Mouse (Mus musculus) intestine, postnatal 0 days (tissue): ENCODE data around the gene Slc16a4. TPM values are rescaled to one million over a fixed set of nuclear protein-coding genes. Genes with fewer than 3 reads are reported as not detected.

Source experiments
- ATAC-seq: fragments of 200-750 bp; cut with Nextera tagmentation; 2 replicates; pipeline ENCODE4 v1.8.0; 2017; ENCODE audit warnings: mild to moderate bottlenecking, moderate TSS enrichment, moderate library complexity
- H3K27ac ChIP-seq: fragments of 300-500 bp; sonication (generic); 2 replicates; pipeline ENCODE4 v1.5.1; 2014; ENCODE audit warnings: mild to moderate bottlenecking, low read depth, low read length, moderate library complexity
- H3K27me3 ChIP-seq: fragments of 300-500 bp; sonication (generic); replicated peaks from 2 replicates; pipeline ENCODE4 v1.6.1; 2014; ENCODE audit warnings: low read length, mixed read lengths; ENCODE audit not compliant: control insufficient read depth, insufficient read depth
- H3K36me3 ChIP-seq: fragments of 300-500 bp; sonication (generic); 2 replicates; pipeline ENCODE4 v1.6.1; 2014; ENCODE audit warnings: mild to moderate bottlenecking, moderate library complexity; ENCODE audit not compliant: control insufficient read depth, insufficient read depth
- H3K4me1 ChIP-seq: fragments of 300-500 bp; sonication (generic); replicated peaks from 2 replicates; pipeline ENCODE4 v1.6.1; 2014; ENCODE audit warnings: antibody characterized with exemption, low read length, mixed read lengths; ENCODE audit not compliant: control insufficient read depth, insufficient read depth
- H3K4me2 ChIP-seq: fragments of 300-500 bp; sonication (generic); replicated peaks from 2 replicates; pipeline ENCODE4 v1.6.1; 2014; ENCODE audit warnings: low read depth, mild to moderate bottlenecking, moderate library complexity
- H3K4me3 ChIP-seq: fragments of 300-500 bp; sonication (generic); 2 replicates; pipeline ENCODE4 v1.5.1; 2014; ENCODE audit warnings: low read depth, low read length
- H3K9ac ChIP-seq: fragments of 300-500 bp; sonication (generic); 2 replicates; pipeline ENCODE4 v1.6.1; 2014; ENCODE audit warnings: mild to moderate bottlenecking, low read depth, low read length
- H3K9me3 ChIP-seq: fragments of 300-500 bp; sonication (generic); 2 replicates; pipeline ENCODE4 v1.6.1; 2016; ENCODE audit warnings: mixed run types; ENCODE audit not compliant: control insufficient read depth
- CTCF ChIP-seq: sonication (generic); IDR thresholded peaks from 2 replicates; pipeline ENCODE4 v1.5.1; 2016; ENCODE audit warnings: low read depth, mild to moderate bottlenecking, control low read depth, antibody characterized with exemption, moderate library complexity
- WGBS: fragments of 180-500 bp; shearing (Covaris S2); extraction: QIAGEN DNeasy Blood & Tissue Kit; methylation state at CpG from one replicate; pipeline ENCODE4 v1.1.7; 2014; 5-methylcytosine and 5-hydroxymethylcytosine counted together
- polyA plus RNA-seq: library from polyadenylated mRNA; unstranded; fragments of >200 nt; fragmentation: Nextera tagmentation; extraction: Ambion mirVana; gene quantifications from 2 replicates; pipeline ENCODE4 v1.2.1, GENCODE M21; 2015

Slc16a4 gene
- polyA plus RNA-seq, 1 experiment from 2014 or later, result 0.83 TPM

DNA sequence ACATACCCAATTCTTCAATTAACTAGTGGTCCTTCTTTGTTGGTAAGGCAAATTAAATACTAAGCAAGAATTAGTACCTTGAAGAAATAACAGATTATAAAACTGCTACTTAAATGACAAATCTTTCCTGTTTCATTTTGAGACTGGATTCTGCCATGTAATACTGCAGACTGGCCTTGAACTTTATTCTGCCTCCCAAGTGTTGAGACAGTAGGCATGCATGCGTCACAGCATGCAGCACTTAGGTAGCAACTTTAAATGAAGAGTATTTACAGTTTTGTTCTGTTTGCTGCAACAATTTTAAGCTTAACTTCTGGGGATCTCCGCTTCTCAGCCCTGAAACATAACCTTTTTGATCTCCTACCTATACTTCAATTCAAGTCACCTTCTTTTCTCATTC lies 30.1 kb downstream of the Slc16a4 start:
- Histone ChIP-seq H3K4me3 (no peak overlapping the region), H3K36me3 (peaks cover 18% of the 10 kb centered on the region), H3K4me1 (peaks cover 10% of the 10 kb centered on the region; the same call in 1 of the 2 replicates), H3K9me3 (no peaks in the 10 kb centered on the region), H3K27ac (no peak overlapping the region), H3K27me3 (no peaks in the 10 kb centered on the region), H3K4me2 (no peak overlapping the region), H3K9ac (no peak overlapping the region)
- WGBS, result 71% methylated on average over 2 of the region's 2 CpGs
- TF ChIP-seq CTCF, result no peak
- no peak for ATAC-seq

DNA sequence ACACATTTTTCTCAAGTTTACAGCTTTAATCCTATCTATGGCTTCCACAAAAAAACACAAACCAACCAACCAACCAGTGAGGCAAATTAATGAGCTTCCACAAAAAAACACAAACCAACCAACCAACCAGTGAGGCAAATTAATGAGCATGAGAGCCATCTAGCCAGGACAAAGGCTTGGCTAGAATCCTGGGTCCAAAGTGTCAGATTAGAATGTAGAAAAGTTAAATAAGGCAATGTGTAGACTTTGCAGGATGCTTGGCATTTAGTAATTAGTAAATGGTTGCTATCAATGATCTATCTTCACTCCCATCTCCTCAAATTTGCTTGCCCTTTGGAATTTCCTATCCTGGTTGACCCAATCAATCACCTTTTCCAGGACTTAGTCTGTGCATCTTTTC lies 30.7 kb downstream of the Slc16a4 start:
- Histone ChIP-seq H3K36me3 (peaks cover 18% of the 10 kb centered on the region), H3K9me3 (no peaks in the 10 kb centered on the region), H3K4me3 (no peak overlapping the region), H3K27ac (no peak overlapping the region), H3K27me3 (no peaks in the 10 kb centered on the region), H3K4me2 (no peak overlapping the region), H3K4me1 (peaks cover 10% of the 10 kb centered on the region; the same call in 1 of the 2 replicates), H3K9ac (no peak overlapping the region)
- TF ChIP-seq CTCF, result no peak
- ATAC-seq, result no peak

DNA sequence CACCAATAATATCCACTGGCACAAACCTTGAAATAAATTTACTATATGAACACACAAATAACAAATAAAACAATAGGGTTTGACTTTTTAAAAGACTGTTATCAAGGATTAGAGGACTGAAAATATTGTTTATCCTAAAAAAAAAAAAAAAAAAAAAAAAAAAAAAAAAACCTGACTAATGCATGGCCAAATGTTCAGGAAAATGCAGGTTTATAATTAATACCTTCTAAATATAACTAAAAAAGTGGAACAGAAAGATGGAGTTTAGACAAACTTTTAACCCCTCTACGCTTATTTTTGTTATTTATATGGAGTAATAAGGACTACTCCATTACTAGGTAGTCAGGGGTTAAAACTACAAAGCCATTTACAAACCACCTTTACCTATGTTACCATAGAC lies 35.4 kb downstream of the Slc16a4 start:
- no peak for TF ChIP-seq CTCF
- H3K4me2 ChIP-seq, result no peak overlapping the region
- no peak overlapping the region for H3K27ac ChIP-seq
- no peak for ATAC-seq
- no peak overlapping the region for H3K4me3 ChIP-seq
- 97% methylated on average over 1 of the region's 1 CpGs for WGBS
- no peaks in the 10 kb centered on the region for H3K27me3 ChIP-seq
- H3K9me3 ChIP-seq, result no peaks in the 10 kb centered on the region
- H3K36me3 ChIP-seq, result peaks cover 23% of the 10 kb centered on the region
- peaks cover 16% of the 10 kb centered on the region for H3K4me1 ChIP-seq
- H3K9ac ChIP-seq, result no peak overlapping the region

DNA sequence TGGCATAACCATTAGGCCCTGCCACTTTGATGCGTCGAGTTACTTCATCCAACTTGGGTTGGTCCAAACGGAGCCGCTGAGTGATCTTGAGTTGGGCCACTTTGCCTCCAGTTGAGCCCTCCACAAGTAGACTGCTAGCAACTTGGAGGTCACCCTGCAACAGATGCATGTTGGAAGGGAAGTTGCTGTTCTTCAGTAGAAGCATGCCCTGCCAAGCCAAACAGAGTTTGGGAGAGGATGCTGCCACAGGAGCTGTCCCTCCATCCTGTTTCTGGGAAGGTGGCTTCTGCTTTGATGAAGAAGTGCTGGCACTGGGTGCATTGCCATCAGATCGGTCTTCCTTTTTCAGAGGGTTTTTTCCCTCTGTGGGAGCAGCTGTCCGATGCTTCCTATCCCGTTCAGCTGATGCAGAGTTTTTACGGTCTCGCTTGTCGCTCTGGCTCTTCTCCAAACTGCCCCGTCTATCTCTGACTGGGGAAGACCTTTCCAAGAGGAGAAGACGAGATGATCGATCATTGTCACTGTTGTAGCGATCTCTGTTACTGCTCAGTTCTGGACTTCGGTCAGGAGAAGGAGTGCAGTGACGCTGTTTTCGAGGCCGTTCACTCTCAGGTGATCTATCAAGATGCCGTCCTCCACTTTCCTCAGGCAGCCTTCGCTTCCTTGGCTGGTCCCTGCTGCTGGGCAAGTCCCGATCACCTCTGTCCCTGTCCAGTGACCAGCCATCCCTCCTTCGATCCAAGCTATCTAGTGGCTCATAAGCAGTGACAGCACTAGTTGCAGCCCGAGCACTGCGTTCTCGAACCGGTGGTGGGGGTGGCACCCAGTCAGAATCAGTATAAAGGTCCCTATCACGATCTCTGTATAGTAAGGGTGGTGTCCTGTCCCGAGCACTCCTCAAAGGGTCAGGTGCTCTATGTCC lies 39.7 kb downstream of the Slc16a4 start:
- Histone ChIP-seq H3K27me3 (no peaks in the 10 kb centered on the region), H3K27ac (peak overlapping the region; percentile 23; the same call in 1 of the 2 replicates), H3K4me2 (peak overlapping the region; percentile 80), H3K36me3 (peaks cover 9% of the 10 kb centered on the region), H3K4me3 (peak overlapping the region; percentile 98), H3K4me1 (peaks cover 6% of the 10 kb centered on the region; the same call in 1 of the 2 replicates), H3K9ac (0 out of 2 replicates have a peak overlapping the region, but pooled peaks have one; percentile 4), H3K9me3 (no peaks in the 10 kb centered on the region)
- 27% methylated on average over 28 of the region's 28 CpGs for WGBS
- TF ChIP-seq CTCF, result no peak
- no peak for ATAC-seq

DNA sequence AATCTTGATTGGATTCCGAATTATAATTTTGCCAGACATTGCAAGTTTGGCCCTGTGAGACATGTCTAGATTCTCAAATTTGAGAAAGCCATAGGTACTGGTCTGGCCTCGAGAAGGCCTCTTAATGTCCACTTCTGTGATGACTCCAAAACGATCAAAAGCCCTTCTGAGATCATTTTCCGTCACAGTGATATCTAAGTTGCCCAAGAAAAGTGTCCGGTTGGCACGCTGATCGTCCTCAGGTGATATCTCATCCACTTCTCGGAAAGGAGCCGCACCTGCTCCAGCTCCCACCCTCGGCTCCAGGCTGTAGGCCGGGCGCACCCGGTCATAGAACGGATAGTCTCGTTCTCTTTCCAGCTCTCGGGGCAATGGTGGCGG lies 40.7 kb downstream of the Slc16a4 start:
- no peak for ATAC-seq
- Histone ChIP-seq H3K9ac (peak overlapping the region; percentile 96; the same call in 1 of the 2 replicates), H3K27ac (peak overlapping the region; percentile 92), H3K27me3 (no peaks in the 10 kb centered on the region), H3K4me3 (peak overlapping the region; percentile 98), H3K36me3 (peaks cover 5% of the 10 kb centered on the region; the same call in 1 of the 2 replicates), H3K9me3 (no peaks in the 10 kb centered on the region), H3K4me2 (peak overlapping the region; percentile 80), H3K4me1 (peaks cover 6% of the 10 kb centered on the region; the same call in 1 of the 2 replicates)
- no peak for TF ChIP-seq CTCF
- WGBS, result 13% methylated on average over 17 of the region's 17 CpGs

DNA sequence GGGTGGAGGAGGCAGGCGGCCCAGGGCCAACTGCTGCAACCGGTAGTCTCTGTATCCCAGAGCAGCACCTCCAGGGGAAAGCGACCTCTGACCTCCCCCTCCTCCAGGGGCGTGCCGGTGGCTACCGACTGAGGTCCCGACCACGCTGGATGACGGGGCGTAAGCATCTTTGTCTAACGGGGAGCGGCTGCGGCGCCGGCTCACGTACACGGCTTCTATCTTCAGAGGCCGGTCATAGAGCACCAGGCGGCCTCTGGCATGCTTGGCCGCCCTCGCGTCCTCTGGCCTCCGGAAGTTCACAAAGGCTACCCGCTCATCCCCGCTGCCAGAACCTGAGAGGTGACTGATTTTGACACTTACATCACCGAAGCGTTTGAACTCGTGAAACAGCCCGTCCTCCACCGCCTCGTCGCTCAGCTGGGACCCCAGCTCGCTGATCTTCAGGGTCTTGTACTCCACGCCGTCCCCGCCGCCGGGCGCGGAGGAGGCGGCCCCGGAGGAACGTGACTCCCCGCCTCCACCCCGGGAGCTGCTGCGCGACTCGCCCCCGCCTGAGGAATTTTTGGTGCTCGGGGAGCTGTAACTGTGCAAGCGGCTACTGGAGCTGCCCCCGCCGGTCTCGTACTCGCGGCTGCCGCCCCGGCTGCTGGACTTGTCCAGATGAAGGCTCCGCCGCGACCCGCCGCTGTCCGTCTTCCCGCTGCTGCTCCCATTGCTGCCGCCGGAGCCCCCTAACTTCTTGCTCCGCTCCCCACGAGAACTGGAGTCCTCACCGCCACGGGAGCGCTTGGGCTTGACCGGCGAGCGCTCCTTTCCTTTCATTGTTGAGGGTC lies 41.3 kb downstream of the Slc16a4 start:
- Histone ChIP-seq H3K4me2 (peak overlapping the region; percentile 80), H3K9ac (peak overlapping the region; percentile 96), H3K27ac (peak overlapping the region; percentile 92), H3K9me3 (no peaks in the 10 kb centered on the region), H3K4me1 (peaks cover 6% of the 10 kb centered on the region; the same call in 1 of the 2 replicates), H3K27me3 (no peaks in the 10 kb centered on the region), H3K4me3 (peak overlapping the region; percentile 98), H3K36me3 (peaks cover 5% of the 10 kb centered on the region; the same call in 1 of the 2 replicates)
- TF ChIP-seq CTCF, result no peak
- under 1% methylated on average over 75 of the region's 75 CpGs for WGBS
- no peak for ATAC-seq
